Mouse (Mus musculus) right cerebral cortex, postnatal 10 days (tissue): Measurements from ENCODE around the gene Carmil3.

ENCODE experiments used
- DNase-seq, 2 experiments: peaks; one replicate each; pipeline ENCODE4 v3.0.0; 2021; ENCODE audit warnings: low spot score in 2 of 2

Carmil3 gene

DNA sequence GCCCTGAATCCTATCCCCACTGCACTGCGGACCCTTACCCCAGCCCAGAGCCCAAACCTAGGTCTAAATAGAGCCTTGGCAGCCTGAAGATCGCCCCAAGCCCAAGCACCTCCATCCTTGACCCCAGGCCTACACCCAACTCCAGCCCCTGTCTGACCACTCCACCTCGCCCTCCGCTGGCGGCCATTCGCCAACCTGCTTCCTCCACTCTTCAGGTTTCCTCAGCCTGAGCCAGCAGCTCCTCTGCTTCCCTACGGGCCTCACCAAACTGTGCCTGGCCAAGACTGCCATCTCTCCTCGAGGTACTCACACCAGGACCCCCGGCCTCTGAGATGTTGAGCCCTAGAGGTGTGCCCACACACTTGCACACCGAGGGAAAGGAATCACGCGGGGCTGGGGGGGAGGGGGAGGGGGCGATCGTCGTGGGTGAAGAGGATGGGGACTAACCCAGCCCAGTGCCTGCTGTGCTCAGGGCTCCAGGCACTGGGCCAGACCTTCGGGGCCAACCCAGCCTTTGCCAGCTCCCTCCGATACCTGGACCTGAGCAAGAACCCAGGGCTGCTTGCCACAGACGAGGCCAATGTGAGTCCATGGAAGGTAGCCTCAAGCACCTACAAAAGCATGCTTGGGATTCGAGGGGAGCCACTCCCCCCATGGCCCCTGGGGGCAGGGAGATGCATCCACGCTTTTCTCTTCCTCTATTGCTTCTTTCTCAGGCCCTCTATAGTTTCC lies 5.2 kb downstream of the Carmil3 start:
- peak in 1 of 2 experiments; percentile 34 for DNase-seq

- DNase-seq = peak in 1 of 2 experiments; percentile 51
Observed at GRCm38 (mm10) chr14:55496761-55497448, 6.5 kb downstream of the Carmil3 start.

- peak; percentile 78 to 88 for DNase-seq
Observed at GRCm38 (mm10) chr14:55497449-55497821, 7.0 kb downstream of the Carmil3 start.

GRCm38 (mm10) chr14:55505612-55506011 lies 15.2 kb downstream of the Carmil3 start:
- DNase-seq = no peak

DNA sequence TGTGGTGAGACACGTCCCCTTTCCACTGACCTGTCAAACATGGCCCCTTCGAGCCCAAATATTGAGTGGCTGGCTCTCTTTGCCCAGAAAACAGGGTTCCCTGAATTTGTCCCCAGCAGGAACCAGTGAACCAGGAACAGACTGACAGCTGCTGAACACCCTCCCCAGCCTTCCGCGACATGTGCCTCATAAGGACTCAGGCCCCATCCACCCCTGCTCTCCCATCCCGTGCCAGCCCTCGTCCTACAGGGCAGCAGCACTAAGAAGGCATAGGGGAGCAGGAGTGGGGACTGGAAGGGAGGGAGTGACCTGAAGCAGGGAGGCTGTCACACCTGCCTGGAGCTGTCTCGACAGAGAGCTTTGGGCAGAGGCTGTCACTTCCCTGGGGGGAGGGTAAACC lies 17.4 kb downstream of the Carmil3 start:
- peak in 1 of 2 experiments; percentile 25 for DNase-seq

GRCm38 (mm10) chr14:55509540-55509939 lies 19.1 kb downstream of the Carmil3 start:
- peak in 1 of 2 experiments; percentile 30 for DNase-seq

- DNase-seq = peak; percentile 68 to 84
Observed at GRCm38 (mm10) chr14:55510125-55510731, 19.8 kb downstream of the Carmil3 start, which contains the start of gene Cpne6. Gene Cpne6, plus strand, starts transcription at chr14:55510445.

DNA sequence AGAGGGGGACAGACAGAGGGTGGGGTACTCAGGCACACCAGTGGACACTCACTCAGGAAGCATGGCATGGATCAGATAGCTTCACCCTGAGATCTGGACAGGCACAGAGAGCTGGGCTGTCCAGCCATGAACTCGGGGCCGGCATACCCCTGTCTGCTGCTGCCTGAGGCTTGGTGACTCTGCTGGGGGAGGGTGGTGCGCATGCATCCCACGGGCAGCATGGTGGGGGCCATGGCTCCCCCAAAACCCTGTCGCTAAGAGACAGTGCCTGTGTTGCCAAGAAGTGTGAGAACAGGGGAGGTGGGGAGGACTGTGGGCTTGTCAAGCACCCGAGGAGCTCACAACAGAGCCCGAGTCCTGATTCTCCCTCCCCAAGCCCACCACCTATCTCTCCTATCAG lies 20.6 kb downstream of the Carmil3 start:
- peak; percentile 79 to 90 for DNase-seq

GRCm38 (mm10) chr14:55513927-55514326 lies 23.5 kb downstream of the Carmil3 start:
- DNase-seq = no peak

GRCm38 (mm10) chr14:55515846-55516245 lies 25.4 kb downstream of the Carmil3 start:
- no peak for DNase-seq

GRCm38 (mm10) chr14:55518897-55519296 lies 28.4 kb downstream of the Carmil3 start:
- DNase-seq = peak; percentile 70 to 82

DNA sequence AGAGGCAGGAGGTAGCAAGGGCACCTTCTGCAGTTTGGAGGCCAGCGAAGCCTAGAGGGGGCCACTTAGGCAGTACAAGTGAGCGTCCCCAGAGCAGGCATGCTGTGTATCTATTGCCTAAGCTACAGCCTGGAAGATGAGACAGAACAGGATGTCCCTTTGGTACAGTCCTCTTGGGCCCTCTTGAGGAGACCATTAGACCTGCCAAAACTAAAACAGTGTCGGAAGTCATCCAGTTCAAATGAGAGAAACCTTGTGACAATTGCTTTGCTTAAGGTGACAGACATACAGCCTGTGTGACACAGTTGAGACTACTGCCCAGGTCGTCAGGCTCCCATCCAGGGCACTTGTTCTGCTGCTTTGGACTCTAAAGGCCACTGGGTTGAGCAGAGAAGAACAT lies 29.2 kb downstream of the Carmil3 start:
- no peak for DNase-seq

GRCm38 (mm10) chr14:55520451-55521361 lies 30.3 kb downstream of the Carmil3 start:
- peak; percentile 57 to 72 for DNase-seq

DNA sequence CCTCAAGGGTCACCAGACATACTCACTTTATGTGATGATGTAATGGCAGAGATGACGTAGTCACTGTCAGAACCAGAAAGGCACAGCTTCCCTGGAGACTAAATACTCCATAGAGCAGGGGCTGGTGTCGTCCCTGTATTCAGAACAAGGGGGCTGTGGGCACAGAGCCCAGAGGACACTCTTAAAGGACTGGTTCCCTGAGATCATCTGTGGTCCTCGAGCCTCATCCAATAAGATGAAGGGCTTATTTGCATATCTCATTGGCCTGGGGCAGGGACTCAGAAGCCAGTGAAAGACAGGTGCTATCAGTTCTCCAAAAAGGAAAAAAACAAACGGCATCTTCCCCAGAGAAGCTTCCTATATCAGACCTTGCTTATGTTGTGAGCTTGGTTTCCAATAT lies 33.6 kb downstream of the Carmil3 start:
- DNase-seq = no peak

- DNase-seq = no peak
Observed at GRCm38 (mm10) chr14:55524785-55525184, 34.3 kb downstream of the Carmil3 start, which contains the start of gene Nrl. Gene Nrl, minus strand, starts transcription at chr14:55524981.

DNA sequence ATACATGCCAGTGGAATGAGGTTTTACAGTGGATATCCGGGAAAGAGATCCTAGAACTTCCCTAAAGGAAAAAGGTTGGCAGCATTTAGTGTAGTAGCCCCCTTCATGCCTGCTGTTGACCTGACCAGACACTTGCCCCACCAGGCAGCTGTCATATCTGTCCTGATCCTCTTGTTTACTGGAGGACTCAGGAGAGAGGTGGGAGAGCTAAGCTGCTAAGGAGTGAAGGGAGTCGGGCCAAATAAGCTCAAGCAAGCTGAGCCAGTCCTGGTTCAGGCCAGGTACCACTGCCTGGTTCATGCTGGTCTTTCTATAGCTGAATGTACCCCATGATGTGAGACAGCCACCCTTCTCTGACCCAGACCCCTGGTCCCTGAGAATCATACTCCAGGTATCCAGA lies 36.2 kb downstream of the Carmil3 start:
- no peak for DNase-seq

- DNase-seq = no peak
Observed at GRCm38 (mm10) chr14:55527940-55528339, 37.5 kb downstream of the Carmil3 start.

GRCm38 (mm10) chr14:55536116-55536745 lies 45.8 kb downstream of the Carmil3 start:
- DNase-seq = no peak

- peak; percentile 83 to 84 for DNase-seq
Observed at GRCm38 (mm10) chr14:55540067-55540786, 49.8 kb downstream of the Carmil3 start, which contains the start of gene Pck2. Gene Pck2, plus strand, starts transcription at chr14:55540266.

DNA sequence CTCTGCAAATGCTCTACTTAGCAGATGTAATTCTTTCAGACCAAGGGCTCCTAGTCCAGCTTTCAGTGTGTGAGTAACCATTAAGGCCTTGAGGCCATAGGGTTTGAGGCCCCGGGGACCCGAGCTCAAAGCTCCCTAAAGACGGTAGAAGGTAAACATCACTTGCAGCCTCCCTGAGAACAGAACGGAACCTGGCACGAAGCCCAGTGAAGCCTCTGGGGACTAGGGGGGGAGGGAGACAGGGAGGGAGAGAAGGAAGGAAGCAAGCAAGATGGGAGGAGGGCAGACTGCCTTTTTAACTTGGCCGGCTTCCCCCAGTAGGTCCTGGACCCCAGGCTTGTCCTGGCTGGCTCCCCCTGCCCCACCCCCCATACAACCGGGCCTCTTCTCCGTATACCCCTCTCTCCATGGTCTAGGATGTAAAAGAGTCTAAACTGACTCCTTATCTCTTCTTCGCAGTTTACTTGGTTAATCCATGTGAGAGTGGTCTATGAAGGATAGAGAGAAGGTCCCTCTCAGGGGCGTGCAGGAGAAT lies 50.4 kb downstream of the Carmil3 start:
- DNase-seq = peak; percentile 81 to 87
